Mouse (Mus musculus) megakaryocyte, embryonic 14.5 days (primary cell): ENCODE measurements around the gene Tuba8.

Source experiments
- FLI1 ChIP-seq: IDR thresholded peaks from 2 replicates; pipeline ENCODE4 v1.6.1; 2012; ENCODE audit warnings: low read length, inconsistent platforms, mixed read lengths
- GATA1 ChIP-seq: IDR thresholded peaks from 3 replicates; pipeline ENCODE4 v1.6.1; 2012; ENCODE audit warnings: mixed read lengths, low read length, inconsistent platforms, borderline replicate concordance

DNA sequence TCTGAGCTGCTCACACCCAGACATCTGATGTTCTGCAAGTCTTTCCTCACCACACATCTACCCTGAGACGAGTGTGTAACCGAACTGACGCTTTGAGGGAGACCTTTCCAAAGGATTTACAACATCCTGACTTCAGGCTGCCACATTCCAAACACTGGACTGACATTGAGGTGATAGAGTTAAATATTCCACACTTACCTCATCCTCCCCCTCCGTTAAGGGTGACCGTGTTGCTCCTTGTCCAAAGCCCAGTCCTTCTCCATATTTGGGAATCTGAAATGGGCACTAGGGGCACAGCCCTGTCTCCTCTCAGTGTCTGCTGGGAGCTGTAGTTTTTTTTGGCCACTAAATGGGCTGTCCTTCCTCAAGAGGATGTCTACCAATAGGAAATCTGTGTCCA is 37.0 kb upstream of the Tuba8 start:
- TF ChIP-seq GATA1 (no peak), FLI1 (no peak)
